Mouse (Mus musculus): Measurements from ENCODE around the gene Trpm1.

GRCm38 (mm10) chr7:64242424-64242823 lies 88.8 kb downstream of the Trpm1 start:
- TF ChIP-seq CTCF (IDR thresholded peaks at IDR 0.05; ENCODE audit: insufficient read depth, low read length) (no peak), POLR2A (IDR thresholded peaks at IDR 0.05; ENCODE audit: borderline replicate concordance, extremely low read depth, low read depth, low read length) (no peak)

Measured in lung, adult 2 months (tissue).